Mouse (Mus musculus): Measurements from ENCODE around the gene Galnt7.

Gene Galnt7

GRCm38 (mm10) chr8:57652456-57653055, at the start of gene Galnt7:
Galnt7 (minus strand) TSS chr8:57653032.
- DNase-seq (ENCODE audit: low spot score in 2 of 2), result peak; percentile 61 to 66

GRCm38 (mm10) chr8:57688633-57689032, 35.8 kb upstream of the Galnt7 start:
- no peak for DNase-seq (ENCODE audit: low spot score in 2 of 2)

- no peak for DNase-seq (ENCODE audit: low spot score in 2 of 2)
These were observed 33.0 kb upstream of the Galnt7 start for GRCm38 (mm10) chr8:57685803-57686202.

GRCm38 (mm10) chr8:57680044-57680443, 27.2 kb upstream of the Galnt7 start:
- DNase-seq (ENCODE audit: low spot score in 2 of 2), result no peak

GRCm38 (mm10) chr8:57664121-57664520, 11.3 kb upstream of the Galnt7 start:
- DNase-seq (ENCODE audit: low spot score in 2 of 2), result no peak

- no peak for DNase-seq (ENCODE audit: low spot score in 2 of 2)
These were observed 7.2 kb upstream of the Galnt7 start for GRCm38 (mm10) chr8:57660019-57660418.

GRCm38 (mm10) chr8:57656446-57656845, 3.6 kb upstream of the Galnt7 start:
- no peak for DNase-seq (ENCODE audit: low spot score in 2 of 2)

- no peak for DNase-seq (ENCODE audit: low spot score in 2 of 2)
These were observed 1.3 kb upstream of the Galnt7 start for GRCm38 (mm10) chr8:57654146-57654545.

- DNase-seq (ENCODE audit: low spot score in 2 of 2), result no peak
These were observed 915 bp upstream of the Galnt7 start for GRCm38 (mm10) chr8:57653768-57654125.

GRCm38 (mm10) chr8:57653056-57653767, 380 bp upstream of the Galnt7 start:
- DNase-seq (ENCODE audit: low spot score in 2 of 2), result peak; percentile 36 to 37

- DNase-seq (ENCODE audit: low spot score in 2 of 2), result peak; percentile 66 to 74
These were observed 960 bp downstream of the Galnt7 start for GRCm38 (mm10) chr8:57651689-57652455.

GRCm38 (mm10) chr8:57651357-57651688, 1.5 kb downstream of the Galnt7 start:
- peak in 1 of 2 experiments; percentile 6 for DNase-seq (ENCODE audit: low spot score in 2 of 2)

- DNase-seq (ENCODE audit: low spot score in 2 of 2), result no peak
These were observed 2.6 kb downstream of the Galnt7 start for GRCm38 (mm10) chr8:57650216-57650615.

GRCm38 (mm10) chr8:57647566-57647965, 5.3 kb downstream of the Galnt7 start:
- no peak for DNase-seq (ENCODE audit: low spot score in 2 of 2)

- no peak for DNase-seq (ENCODE audit: low spot score in 2 of 2)
These were observed 8.6 kb downstream of the Galnt7 start for GRCm38 (mm10) chr8:57644281-57644680.

- DNase-seq (ENCODE audit: low spot score in 2 of 2), result no peak
These were observed 10.1 kb downstream of the Galnt7 start for GRCm38 (mm10) chr8:57642722-57643121.

- DNase-seq (ENCODE audit: low spot score in 2 of 2), result no peak
These were observed 13.9 kb downstream of the Galnt7 start for GRCm38 (mm10) chr8:57638925-57639324.

- no peak for DNase-seq (ENCODE audit: low spot score in 2 of 2)
These were observed 15.1 kb downstream of the Galnt7 start for GRCm38 (mm10) chr8:57637599-57638280.

GRCm38 (mm10) chr8:57636698-57637097, 16.1 kb downstream of the Galnt7 start:
- DNase-seq (ENCODE audit: low spot score in 2 of 2), result no peak

- no peak for DNase-seq (ENCODE audit: low spot score in 2 of 2)
These were observed 16.6 kb downstream of the Galnt7 start for GRCm38 (mm10) chr8:57636281-57636680.

- DNase-seq (ENCODE audit: low spot score in 2 of 2), result no peak
These were observed 21.1 kb downstream of the Galnt7 start for GRCm38 (mm10) chr8:57631780-57632179.

GRCm38 (mm10) chr8:57630148-57630547, 22.7 kb downstream of the Galnt7 start:
- no peak for DNase-seq (ENCODE audit: low spot score in 2 of 2)

Data from urinary bladder, postnatal 36 days (tissue).